Mouse (Mus musculus) forelimb bud, embryonic 11.5 days (tissue): Measurements from ENCODE around the gene Osbp2.
A peak's percentile ranks its signal among the peaks of the same experiment; 100 is the strongest.
"Not testable (repeated sequence)": the region's sequence is repeated elsewhere in the genome, so short reads cannot be mapped to it uniquely, and the experiment has no call there.

ENCODE experiments used
- DNase-seq: peaks from one replicate; pipeline ENCODE4 v3.0.0-alpha.2; 2012; ENCODE audit warnings: low read depth, low spot score

The Osbp2 gene

GRCm38 (mm10) chr11:3863454-3864112 is at the start of gene Osbp2:
Osbp2 (minus strand) TSS chr11:3863903.
- DNase-seq = peak; percentile 60

- DNase-seq = peak; percentile 3
These were observed 49.2 kb upstream of the Osbp2 start for GRCm38 (mm10) chr11:3912875-3913271.

GRCm38 (mm10) chr11:3912100-3912874 is 48.6 kb upstream of the Osbp2 start:
- DNase-seq = no peak

GRCm38 (mm10) chr11:3911440-3911839 is 47.7 kb upstream of the Osbp2 start:
- DNase-seq = not testable (repeated sequence)

GRCm38 (mm10) chr11:3910513-3911310 is 47.0 kb upstream of the Osbp2 start:
- no peak for DNase-seq

- DNase-seq = no peak
These were observed 45.5 kb upstream of the Osbp2 start for GRCm38 (mm10) chr11:3909236-3909635.

- no peak for DNase-seq
These were observed 41.7 kb upstream of the Osbp2 start for GRCm38 (mm10) chr11:3905446-3905845.

- DNase-seq = no peak
These were observed 41.0 kb upstream of the Osbp2 start for GRCm38 (mm10) chr11:3904673-3905072.

GRCm38 (mm10) chr11:3903046-3903445 is 39.3 kb upstream of the Osbp2 start:
- no peak for DNase-seq

GRCm38 (mm10) chr11:3902516-3902915 is 38.8 kb upstream of the Osbp2 start:
- DNase-seq = no peak

- no peak for DNase-seq
These were observed 36.6 kb upstream of the Osbp2 start for GRCm38 (mm10) chr11:3900296-3900695.

- no peak for DNase-seq
These were observed 32.2 kb upstream of the Osbp2 start for GRCm38 (mm10) chr11:3895933-3896332.

- peak; percentile 55 for DNase-seq
These were observed 31.8 kb upstream of the Osbp2 start for GRCm38 (mm10) chr11:3895458-3895857.

- peak; percentile 94 for DNase-seq
These were observed 30.9 kb upstream of the Osbp2 start, which contains the start of the genes 4921536K21Rik and Dusp18 for GRCm38 (mm10) chr11:3894406-3895281. 4921536K21Rik (minus strand) TSS chr11:3895098. Dusp18 (plus strand) TSS chr11:3895240.

GRCm38 (mm10) chr11:3893970-3894369 is 30.3 kb upstream of the Osbp2 start:
- no peak for DNase-seq

GRCm38 (mm10) chr11:3887331-3887730 is 23.6 kb upstream of the Osbp2 start:
- DNase-seq = no peak

- no peak for DNase-seq
These were observed 20.0 kb upstream of the Osbp2 start for GRCm38 (mm10) chr11:3883711-3884110.

- DNase-seq = peak; percentile 80
These were observed 16.1 kb upstream of the Osbp2 start for GRCm38 (mm10) chr11:3879836-3880235.

- no peak for DNase-seq
These were observed 15.0 kb upstream of the Osbp2 start for GRCm38 (mm10) chr11:3878660-3879059.

GRCm38 (mm10) chr11:3876419-3876818 is 12.7 kb upstream of the Osbp2 start:
- no peak for DNase-seq

GRCm38 (mm10) chr11:3864343-3864742 is 640 bp upstream of the Osbp2 start:
- DNase-seq = peak; percentile 54
